Mouse (Mus musculus) WW6 (cell line): ENCODE results near the gene Shld2.
"Not testable (repeated sequence)": the region's sequence is repeated elsewhere in the genome, so short reads cannot be mapped to it uniquely, and the experiment has no call there.

ENCODE experiments used
- DNase-seq: peaks from one replicate; pipeline ENCODE4 v3.0.0-alpha.2; 2013; ENCODE audit warnings: low read depth, low spot score

The Shld2 gene

DNA sequence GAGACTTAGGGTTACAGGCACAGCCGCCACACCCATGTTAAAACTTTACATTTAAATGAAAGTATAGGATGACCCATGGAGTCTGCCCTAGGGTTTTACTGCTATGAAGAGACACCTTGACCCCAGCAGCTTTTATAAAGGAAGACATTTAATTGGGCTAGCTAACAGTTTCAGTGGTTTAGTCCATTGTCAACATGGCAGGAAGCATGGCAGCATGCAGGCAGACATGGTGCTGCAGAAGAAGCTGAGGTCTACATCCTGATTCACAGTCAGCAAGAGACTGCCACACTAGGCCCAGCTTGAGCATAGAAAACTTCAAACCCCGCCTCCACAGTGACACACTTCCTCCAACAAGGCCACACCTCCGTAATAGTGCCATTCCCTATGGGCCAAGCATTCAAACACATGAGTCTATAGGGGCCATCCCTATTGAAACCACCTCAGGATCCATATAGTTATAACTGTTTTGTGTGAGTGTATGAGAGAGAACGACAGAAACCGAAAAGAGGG is 13.3 kb upstream of the Shld2 start:
- no peak for DNase-seq

DNA sequence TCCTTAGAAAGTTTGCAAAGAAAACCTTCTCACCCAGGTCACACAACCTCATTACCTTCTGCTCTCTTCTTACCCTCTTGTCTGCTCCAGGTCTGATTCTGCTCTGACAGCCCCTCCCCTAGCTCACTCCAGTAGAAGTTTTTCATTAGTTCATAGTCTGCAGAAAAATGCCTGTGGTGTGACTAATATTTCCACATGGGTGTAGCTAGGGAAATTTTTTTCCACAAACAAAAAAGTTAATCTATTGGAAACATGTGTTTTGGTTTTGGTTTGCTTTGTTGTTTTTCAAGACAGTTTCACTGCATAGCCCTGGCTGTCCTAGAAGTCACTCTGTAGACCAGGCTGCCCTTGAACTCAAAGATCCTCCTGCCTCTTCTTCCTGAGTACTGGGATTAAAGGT is 7.8 kb upstream of the Shld2 start:
- no peak for DNase-seq

DNA sequence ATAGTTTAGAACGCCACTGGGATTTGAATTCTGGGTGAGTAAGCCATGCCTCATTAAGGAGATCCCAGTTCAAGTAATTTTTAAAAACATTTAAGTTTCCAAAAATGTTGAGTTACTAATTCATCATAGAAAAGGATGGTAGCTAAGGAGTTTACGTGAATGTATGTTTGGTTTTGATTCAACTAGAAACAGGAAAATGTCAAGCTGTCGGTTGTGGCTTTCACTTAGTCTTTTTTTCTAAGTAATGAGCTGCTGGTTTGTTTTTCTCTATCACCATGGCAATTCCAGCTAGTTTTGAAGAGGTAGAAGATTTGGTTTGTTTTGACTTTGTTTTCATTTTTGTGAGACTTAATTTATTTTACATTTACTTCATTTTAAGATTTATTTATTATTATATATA is 7.1 kb upstream of the Shld2 start:
- no peak for DNase-seq

DNA sequence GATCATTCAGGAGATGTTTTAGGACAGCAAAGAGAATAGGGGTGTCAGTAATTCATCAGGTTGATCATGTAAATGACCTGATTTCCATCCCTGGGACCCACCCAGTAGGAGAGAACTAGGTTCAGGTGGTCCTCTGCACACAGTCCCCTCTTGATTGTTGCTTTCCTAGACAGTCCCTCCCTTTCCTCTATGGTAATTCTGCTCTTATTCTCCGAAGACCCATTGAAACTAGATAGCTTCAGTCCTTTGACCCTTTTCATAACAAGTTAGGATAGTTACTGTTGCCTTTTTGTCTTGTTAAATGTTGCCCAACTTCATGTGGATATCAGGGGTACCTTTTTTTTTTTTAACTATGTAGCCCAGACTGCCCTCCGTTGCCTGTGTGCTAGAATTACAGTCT is 6.1 kb upstream of the Shld2 start:
- no peak for DNase-seq

DNA sequence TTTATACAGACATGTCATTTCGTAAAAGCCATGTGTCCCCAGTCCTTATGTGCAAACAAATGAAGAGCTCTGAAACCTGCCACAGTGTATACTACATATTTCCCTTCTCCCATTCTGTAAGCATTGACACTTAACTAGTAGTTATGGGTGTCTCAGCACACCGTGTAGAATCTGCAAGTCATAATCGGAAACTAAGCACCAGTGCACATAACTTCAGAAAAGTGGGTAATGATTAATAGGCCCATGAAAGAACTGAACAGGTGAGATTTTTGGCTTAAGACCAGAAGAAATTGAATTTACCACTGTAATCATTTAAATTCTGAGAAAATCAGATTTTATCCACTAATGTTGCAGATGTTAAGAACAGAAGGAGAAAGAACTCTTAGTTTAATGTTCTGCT is 4.5 kb upstream of the Shld2 start:
- no peak for DNase-seq

DNA sequence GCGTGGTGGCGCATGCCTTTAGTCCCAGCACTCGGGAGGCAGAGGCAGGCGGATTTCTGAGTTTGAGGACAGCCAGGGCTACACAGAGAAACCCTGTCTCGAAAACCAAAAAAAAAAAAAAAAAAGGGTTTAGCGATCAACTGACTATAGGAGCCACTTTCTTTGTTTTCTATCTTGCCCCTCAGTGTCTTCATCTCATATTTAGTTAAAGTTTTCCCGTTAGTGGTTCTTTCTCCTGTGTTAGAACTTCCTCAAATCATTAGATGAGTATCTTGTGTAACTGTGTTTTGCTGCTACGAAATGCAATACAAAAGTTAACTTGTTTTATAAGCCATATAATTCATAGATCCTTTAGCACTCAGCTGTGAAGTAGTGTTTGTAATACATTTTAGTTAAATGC is 4.1 kb upstream of the Shld2 start:
- not testable (repeated sequence) for DNase-seq

DNA sequence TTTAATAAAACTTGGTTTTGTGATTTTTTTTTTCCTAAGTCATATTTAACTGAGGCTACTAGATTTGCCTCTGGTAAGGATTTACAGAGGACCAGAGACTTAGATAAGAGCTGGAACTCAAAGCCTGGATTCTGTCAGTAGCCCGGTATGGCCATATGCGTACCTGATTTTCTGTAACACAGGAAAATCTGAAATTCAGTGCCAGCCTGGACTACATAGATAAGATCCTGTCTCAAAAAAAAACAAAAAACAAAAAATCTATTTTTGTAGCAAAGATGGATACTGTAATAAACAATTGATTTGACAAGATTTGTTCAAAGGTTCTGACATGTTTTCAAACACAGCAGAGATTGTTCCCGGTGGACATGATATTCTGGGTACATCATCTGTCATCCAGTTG is 3.3 kb upstream of the Shld2 start:
- no peak for DNase-seq

DNA sequence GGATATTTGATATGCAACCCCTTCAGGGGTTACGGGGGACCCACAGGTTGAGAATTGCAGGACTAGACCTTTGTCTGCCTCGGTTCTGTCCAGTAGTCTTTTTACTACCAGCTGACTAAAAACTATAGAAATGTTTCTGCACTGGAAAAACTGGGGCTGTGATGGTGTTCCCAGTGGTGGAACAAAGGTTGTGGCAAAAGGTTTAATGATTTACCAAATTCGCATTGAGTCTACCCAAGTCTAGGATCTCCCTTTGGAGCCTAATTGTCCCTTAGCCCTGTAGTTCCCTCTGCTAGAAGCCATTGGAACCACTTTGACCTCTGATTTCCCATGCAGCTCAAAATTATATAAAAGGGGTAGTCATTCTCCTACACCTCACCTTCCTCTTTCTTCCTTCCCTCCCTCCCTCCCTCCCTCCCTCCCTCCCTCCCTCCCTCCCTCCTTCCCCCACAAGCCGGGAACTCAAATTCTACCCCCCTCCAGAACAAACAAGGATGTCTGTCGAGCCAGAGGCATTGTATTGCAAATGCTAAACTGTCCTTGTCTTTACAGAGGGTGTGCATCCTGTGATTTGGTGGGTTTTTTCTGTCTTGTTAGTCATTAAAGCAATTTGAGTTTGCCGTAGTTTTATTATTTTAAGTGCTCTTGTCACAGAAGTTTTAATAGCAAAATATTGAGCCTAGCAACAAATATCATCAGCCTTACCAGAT is 2.2 kb upstream of the Shld2 start:
- no peak for DNase-seq

DNA sequence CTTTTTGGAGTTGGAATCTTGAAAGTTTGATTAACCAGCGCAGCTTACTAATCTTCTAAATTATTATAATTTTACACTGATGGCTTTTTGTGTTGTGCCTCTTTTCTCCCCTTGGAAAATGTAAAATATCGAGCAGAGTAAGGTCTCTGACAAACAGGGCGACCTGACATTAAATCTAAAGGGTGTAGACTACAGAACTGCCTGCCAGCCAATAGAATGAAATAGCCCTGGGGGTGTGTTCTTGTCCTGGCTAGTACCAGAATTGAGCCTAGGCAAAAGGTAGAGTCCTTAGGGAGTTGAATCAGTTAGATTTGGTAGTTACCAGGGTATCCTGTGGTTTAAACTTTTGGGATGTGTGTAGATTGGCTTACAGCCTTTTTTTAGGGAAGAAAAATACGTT is 1.4 kb upstream of the Shld2 start:
- no peak for DNase-seq

DNA sequence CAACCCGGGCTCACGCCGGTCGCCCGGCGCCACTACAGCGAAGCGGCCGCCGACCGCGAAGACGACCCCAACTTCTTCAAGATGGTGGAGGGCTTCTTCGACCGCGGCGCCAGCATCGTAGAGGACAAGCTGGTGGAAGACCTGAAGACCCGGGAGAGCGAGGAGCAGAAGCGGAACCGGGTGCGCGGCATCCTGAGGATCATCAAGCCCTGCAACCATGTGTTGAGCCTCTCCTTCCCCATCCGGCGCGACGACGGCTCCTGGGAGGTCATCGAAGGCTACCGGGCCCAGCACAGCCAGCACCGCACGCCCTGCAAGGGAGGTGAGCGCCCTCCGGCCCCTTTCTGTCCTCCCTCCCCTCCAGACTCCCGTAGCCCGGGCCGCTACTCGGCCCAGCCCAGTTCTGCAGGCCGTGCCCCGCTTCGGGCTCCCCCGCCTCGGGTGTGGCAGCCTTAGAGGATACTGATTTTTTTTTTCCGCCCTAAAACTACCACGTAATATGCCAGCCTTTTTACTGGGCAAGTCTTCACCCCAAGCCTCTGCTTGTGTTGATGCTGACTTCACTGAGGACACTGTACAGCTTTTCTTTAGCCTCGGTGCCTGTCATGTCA is 833 bp upstream of the Shld2 start:
- no peak for DNase-seq

DNA sequence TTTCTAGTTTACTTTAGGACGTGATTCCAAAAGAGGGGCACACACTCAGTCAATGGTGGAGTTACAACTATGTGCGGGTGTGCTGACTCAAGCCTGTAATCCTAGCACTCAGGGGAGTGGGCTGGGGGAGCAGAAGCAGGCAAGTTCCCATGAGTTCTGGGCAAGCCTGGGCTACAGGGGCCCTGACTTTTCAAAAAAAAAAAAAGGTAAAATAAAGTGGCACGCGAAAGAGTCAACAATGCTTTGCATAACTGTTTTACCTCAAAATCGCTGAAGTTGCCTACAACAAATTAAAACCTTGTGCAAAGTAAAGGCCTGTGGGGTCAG is 423 bp downstream of the Shld2 start:
- no peak for DNase-seq

DNA sequence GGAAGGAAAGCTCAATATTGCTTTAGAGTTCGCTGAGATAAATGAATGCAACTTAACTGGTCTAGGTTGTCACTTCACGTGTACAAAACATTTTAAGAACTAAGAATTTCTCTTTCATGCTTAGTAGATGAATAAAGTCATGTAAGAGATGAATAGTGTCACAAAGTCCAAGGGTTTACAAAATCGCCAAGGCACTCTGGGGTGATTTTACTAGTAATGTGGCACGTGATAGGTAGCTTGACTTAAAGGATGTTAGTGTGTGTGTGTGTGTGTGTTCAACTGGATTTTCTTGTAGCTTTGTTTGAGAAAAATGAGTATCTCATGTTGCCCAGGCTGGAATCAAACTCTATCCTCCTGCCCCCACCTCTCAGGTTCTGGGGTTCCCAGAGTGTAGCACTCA is 1.0 kb downstream of the Shld2 start:
- no peak for DNase-seq

DNA sequence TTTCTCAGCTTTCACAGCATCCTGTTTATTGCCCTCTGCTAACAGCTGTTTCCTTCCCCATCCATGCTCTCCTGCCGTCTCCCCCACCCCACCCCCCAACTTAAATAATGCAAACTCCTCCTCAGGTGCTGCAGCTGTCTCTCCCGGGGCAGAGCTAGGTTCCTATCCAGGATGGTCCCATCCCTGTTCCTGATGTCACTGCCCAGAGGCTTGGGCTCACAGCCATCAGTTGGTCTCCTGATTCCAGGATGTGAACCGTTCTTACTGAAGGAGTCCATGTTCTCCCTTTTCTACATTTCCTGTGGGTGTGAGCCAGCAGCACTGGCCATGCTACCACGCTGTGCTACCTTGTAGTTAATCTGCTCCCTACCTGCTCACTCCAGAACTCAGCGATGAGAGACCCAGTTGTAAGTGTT is 7.0 kb downstream of the Shld2 start:
- no peak for DNase-seq

DNA sequence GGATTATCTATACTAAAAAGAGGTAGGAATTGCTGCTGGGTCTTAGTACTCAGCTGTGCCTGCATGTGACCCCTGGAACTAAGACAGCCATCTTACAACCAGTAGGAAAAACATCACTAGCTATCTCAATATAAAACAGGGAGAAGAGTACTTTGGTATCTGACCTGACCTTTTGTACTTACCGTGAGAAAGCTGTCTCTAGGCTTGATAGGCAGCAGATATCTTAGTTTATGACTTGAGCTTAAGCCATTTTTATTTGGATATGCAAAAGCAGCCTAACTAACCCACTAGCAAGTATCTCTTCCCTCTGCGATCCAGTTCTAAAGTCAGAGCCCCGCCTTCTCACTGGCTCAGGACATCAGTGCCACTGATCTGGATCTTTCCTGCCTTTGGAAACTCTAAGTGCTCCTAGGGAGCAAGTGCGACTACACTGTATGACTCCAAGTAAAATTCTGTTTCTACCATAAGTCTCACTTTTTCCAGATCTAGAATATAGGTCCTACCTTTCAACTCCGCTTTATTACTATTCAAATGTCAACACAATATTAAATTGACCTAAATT is 7.5 kb downstream of the Shld2 start:
- DNase-seq, result no peak

DNA sequence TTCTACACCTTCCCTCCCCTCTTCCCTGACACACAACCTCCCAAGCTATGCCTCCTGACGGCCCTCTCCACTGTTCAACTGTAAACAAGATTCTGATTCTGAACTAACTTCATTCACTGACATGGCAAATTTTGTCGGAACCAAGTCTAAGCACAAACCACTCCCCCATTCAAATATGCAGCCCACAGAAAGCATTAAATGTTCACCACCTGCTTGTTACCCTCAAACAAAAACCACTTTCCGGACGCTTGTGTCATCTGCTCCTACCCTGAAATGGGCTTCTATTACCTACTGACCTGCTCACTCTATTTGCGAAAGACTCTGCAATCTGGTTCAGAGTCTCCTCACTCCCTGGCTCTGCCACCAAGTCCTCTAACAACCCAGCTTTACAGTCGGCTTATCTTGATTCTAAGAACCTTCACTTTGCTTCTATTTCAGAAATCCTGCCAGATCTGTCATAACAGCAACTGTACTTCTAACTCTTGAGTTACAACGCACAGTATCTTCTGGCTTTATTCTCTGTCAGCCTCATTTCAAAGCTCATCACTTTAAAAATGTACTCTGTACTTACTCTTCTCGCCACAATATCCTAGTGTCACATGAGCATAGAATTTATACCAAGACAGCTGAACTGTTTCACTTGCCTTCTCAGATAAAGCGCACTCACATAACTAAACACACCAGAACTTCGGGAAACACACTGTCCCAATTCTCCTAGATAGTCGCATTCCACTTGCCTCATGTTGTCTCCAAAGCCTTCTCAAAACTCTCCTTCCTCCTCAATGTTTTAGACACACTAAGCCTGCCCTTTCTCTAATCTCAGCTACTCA is 11.2 kb downstream of the Shld2 start:
- DNase-seq, result no peak

DNA sequence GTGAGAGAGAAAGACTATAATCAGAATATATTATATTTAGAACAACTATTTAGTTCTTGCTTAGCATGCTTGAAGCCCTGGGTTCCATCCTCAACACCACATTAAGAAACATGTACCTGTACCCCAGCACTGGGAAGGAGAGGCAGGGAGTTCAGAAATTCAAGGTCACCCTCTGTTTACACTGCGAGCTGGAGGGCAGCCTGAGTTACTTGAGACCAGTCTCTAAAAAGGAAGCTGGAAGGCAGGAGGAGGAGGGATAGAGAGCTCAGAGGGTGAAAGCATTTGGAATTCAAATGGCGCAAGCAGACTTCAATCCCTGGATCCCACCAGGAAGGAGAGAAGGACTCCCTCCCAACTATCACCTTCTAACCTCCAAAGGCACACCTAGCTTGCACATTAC is 12.7 kb downstream of the Shld2 start:
- no peak for DNase-seq

DNA sequence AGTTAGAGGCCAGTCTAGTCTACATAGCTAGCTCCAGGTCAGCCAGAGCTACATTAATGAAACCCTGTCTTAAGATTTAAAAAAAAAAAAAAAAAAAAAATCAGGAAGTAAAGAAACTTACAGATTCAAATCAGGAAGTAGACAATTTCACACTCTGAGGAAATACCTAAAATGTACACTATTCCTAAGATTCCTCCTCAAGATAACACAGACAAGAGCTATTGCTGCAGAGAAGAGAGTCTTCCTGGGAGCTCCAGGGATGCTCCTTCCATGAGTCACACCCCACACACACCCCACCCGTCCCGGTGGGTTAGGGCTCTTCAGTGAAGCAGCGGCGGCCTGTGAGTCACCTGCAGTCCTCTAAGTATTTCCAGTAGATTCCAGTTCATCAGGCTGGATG is 13.3 kb downstream of the Shld2 start:
- no peak for DNase-seq

DNA sequence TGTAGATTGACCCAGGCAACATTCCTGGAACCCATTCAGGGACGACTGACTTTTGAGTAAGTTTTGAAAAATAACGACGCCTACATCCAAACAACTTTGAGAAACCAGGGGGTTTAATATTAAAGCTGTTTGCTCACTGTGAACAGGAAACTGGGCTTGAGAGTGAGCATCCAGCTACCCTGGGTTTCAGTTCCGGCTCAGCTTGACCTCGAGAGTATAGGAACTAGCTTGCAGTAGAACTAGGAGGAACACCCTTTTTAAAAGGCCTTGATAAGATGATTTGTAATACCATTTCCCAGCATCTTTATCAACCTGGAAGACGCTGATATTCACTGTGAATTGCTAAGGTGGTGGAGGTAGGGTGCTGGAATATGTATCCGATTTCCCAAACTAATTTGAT is 13.9 kb downstream of the Shld2 start:
- DNase-seq, result no peak

DNA sequence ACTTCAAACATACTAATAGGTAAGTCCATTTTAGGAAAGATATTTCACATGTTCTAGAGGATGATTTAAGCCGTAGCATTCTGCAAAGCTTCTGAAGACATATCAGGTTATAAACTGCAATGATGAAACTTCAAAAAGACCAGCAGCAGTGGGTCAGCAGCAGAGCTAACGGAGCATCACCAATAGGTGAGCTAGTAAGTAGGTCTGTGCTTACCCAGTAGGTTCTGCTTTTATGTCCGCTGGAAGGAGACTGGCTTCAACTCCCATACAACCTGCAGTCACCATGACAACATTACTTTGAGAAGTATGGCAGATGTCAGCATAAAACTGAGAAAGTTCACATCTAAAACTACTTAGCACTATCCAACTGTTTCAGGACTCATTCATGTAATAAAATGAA is 16.7 kb downstream of the Shld2 start:
- no peak for DNase-seq

DNA sequence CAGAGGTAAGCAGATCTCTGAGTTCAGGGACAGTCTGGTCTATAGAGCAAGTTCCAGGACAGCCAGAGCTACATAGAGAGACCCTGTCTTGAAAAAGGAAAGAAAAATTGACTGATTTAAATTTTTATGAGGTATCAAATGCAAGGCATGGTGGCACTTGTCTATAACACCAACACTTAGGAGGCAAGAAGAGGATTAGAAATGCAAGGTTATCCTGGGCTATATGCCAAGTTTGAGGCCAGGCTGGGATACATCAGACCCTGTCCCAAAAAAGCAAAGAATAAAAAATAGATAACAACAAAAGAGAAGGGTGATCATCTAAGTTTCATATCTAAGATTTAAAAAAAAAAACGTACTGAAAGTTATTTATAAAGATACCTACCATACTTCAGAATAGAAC is 20.1 kb downstream of the Shld2 start:
- no peak for DNase-seq

DNA sequence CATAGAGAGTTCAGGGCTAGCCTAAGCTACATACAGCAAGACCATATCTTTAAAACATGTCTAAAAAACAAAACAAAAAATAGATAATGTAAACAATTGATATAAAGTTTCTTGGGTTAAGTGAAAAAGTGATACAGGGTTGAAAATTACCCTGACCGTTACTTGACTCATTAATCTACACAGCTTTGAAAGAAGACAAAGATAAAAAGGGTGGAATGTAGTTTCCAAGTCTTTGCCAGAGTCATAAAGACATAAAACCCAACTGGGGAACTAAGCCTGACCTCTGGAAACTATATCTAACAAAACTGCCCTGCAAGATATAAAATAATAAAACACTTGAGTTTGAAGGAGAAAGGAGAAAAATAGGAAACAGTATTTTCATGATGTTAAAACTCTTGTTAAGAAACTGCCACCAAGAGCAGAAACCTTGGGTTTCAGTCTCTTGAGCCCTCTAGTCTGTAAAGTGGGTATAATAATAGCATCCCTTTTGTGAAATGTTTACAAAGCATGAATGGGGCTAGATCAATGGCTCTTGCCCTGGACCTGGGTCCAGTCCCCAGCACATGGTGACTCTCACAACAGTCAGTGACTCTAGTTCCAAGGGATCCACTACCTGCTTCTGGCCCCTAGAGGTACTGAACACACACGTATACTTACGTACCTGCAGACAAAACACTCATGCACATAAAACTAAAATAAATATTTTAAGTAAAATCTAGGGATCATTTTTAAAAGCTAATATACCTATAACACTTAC is 20.9 kb downstream of the Shld2 start:
- no peak for DNase-seq

DNA sequence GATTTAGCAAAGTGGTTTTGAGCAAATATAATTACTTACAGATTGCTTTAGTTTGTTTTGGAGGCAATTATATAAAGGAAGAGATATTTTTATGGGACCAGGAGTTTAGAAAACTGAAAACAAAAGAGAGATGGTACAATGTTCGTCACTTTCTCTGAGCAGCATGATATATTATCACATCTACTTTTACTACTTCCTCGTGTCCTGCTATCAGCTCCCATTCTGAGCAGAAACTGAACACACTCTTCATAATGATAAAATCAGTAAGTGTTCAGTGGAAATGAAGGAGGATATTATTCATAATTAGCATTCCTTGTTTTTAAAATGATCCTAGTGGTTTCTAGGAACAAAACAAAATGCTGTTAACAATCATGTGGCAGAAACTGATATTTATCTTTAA is 21.9 kb downstream of the Shld2 start:
- no peak for DNase-seq
